Mouse (Mus musculus) embryo, embryonic 11 days (tissue): ENCODE results near the gene Ctrc.

Experiments used
- DNase-seq: peaks from one replicate; pipeline ENCODE4 v3.0.0-alpha.2; 2015

The Ctrc gene

DNA sequence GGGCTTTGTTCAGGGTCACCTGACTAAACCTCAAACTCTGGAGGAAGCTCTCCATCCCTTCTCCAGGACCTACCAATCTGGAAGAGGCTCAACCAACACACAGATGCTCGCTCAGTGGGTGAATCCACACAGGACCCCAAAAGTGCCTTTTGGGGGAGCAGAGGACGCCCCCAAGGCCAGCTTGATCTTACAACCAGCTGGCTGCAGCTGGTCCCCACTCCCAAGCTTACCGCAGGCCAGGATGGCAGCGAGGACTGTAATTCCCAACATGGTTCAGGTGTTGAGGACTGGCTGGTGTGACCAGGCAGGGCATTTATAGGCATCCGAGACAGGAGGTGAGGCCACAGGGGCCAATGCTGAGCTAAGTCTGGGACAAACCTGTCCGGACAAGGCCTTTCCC, at the start of gene Ctrc:
Gene Ctrc, minus strand, starts transcription at position 361 of the 400 bp plus-strand sequence.
- DNase-seq: no peak

DNA sequence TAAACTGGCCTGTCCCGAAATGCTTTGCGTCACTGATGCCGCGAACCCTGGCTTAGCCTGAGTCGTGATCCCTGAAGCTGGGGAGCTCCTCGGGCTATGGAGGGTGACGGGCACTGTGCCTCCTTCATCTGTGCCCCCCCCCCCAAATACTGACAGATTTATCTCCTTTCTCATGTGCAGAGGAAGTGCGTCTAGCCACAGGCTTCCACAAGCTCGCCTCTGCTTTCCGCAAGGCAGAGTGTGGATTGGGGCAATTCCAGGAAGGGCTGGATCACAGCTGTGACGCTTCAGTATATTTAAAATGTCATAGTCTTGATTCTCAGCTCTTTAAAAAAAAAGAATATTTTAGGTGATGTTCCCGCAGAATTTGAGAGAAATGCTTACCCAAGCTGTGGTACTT, 49.6 kb upstream of the Ctrc start:
- DNase-seq: no peak

DNA sequence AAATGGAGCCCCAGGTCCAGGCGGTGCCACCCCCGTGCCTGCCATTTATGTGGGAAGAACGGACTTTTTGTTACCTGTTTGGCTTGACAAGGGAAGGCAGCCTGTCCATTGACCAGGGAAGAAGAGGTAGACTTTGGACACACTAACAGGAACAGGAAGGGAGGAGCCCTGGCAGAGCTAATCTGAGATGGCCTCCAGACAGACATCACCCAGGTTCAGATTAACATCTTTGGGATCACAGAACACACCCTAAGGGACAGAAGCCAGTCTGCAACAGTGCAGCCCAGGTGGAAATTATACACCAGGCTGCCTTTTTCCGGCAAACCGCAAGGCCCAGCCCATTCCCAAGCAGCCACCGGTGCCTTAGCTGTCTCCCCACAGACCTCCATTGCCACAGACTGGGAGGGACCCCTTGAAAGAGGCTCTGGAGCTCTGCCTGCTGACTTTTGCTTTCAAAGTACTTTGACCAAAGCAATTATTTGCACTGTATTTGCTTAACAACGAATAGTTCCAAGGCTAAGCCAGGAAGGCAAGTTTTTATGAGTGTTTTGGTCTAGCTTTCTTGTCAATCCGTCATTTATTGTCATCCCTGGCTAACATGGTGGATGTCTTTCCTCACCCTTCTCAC, 47.1 kb upstream of the Ctrc start:
- no peak for DNase-seq

DNA sequence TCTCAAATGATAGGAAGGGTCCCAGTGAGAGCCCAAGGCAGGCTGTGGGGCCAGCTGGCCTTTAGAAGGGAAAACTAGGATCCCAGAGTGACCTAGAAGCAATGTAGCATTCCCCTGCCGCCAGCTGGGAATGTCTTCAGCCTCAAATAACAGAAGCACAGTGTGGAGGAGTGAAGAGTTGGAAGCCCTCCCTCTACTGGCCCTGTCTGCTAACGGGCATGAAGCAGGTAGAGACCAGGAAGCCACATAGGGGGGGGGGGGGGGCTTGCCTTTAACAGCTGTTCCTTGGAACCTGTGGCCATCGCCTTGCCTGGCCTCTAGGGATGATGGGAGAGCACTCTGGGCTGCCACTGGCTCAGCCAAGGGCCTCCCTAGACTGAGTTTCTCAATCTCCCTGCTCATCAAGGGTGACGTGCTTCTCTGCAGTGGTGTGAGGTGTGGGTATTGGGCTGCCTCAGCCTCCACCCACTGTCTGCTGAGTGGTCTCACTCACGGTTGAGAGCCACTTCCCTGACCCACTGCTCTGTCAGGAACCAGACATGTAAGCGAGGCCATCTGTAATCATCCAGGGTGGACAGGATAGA, 40.3 kb upstream of the Ctrc start:
- DNase-seq: no peak

DNA sequence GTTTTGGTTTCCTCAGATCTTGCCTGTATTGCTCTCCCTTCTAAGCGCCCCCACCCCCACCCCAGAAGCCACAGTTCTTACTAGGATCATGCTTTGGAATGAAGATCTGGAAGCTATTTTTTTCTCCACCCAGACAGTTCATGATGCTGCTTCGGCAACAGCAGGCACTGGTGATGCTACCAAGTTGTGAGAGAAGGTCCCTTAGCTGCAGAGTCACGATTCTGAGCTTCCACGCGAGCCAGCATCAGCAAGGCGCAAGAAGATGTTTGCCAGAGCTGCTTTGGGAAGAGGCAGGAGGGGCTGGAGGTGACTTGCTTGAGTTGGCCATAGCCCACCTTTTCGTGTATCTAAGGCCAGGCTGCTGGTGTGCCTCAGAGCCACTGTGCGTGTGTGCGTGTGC, 39.3 kb upstream of the Ctrc start:
- DNase-seq: no peak

DNA sequence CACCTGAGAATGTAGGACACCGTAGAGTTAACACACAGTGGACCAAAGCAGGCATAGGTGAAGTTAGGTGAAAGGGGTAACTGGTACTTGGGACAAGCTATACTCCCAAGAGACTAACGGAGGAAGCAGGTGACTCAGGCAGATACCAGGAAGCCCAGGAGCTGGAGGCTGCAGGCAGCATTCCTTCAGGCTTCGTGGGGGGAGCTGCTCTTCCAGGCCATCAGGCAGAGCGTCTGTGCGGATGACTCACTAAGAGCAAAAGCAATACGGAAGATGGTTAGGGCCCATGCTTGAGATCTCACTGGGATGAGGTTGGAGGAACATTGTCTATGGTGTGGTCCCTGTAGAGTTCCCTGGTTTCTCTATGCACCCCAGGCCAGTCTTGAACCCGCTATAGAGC, 36.7 kb upstream of the Ctrc start:
- DNase-seq: no peak

DNA sequence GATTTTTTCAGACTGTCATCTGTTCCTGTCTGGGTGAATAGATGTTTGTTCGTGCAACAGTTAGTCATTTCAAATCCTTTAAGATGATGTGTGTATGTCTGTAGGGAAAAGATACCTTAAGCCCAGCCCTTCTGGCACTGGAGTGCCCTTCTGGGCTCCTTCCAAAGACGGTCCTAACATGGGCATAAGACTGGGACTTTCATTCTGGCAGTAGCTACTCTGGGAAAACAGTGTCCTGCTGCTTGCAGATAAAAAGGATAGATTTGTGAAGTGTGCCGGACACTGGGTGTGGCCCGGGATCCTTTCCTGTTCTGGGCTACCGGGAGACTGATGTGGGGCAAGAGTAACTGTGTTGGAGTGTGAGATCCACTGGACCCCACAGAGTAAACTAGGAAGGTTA, 35.8 kb upstream of the Ctrc start:
- DNase-seq: no peak

DNA sequence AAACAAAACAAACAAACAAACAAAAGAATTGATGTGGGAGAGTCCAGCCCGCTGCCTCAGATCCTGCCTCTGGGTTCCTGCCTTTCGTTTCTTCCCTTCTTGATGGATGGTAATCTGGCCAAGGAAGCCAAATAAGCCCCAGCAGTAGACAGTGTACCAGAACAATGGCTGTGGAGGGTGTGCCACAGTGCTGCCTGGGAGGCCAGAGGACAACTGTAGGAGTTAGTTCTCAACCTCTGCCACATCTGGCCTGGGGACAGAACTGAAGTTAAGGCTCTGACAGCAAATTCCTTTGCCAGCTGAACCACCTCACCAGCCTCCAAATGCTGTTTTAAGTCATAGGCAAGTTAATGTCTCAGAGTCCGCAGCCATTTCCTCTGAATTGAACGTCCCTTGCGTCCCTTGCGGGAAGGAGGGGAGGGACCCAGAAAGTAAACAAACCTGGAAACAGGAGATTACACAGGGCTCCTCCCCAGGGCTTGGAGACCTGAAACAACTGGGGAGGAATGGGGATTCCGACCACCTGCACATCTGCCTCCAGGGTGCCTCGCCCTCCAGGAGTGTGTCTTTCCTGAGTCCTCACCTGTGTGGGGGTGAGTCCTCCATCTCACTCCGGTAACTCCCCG, 35.2 kb upstream of the Ctrc start:
- no peak for DNase-seq

DNA sequence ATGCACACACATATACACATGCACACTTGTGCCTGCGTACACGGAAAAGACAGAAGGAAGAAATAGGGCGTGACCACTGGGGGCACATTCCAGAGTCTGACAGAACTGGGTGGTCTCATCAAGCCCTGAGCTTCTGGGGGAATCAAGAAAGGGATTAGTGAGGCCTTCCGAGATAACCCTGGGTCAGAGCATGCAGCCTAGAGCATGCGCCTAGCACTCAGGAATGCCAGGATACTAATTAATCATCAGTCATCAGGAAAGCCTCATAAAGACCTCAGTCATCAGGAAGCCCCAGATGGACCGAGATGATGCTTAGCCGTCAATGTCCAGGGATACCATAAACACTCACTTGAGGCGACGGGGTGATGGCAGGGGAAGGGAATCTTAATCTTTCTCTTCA, 33.7 kb upstream of the Ctrc start:
- no peak for DNase-seq

DNA sequence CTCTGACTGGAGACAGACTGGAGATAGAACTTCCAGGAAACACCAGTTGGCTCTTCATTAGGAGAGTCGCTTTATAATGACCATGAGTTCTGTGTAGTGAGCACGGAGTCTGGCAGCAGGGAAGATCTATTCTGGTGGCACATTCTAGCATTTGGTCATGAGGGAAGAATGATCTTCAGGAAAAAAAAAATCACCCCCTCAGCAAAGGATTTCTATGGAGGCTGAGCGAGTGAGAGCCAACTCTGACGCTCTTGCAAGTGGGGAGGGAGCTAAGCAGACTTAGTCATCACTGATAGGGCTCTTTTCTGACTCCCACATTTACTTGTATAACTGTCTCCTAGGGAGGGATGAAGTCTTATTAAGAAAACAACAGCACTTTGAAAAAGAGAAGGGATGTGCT, 32.9 kb upstream of the Ctrc start:
- DNase-seq: no peak

DNA sequence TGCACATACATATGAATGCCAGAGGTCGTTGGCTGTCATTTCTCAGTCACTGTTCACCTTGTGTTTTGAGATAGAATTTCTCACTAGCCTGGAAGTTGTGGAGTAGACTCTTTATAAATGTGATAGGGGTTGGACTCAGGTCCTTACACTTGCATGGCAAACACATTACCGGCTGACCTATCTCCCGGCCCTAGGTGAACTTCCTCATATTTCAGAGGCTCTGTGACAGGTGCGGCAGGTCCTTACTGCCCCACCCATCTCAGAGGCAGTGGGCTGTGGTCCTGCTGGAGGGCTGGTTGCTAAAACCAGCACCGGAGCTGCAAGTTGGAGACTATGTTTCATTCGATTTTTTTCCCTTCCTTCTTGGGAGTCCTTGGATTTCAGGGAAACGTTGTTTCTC, 32.5 kb upstream of the Ctrc start:
- no peak for DNase-seq

DNA sequence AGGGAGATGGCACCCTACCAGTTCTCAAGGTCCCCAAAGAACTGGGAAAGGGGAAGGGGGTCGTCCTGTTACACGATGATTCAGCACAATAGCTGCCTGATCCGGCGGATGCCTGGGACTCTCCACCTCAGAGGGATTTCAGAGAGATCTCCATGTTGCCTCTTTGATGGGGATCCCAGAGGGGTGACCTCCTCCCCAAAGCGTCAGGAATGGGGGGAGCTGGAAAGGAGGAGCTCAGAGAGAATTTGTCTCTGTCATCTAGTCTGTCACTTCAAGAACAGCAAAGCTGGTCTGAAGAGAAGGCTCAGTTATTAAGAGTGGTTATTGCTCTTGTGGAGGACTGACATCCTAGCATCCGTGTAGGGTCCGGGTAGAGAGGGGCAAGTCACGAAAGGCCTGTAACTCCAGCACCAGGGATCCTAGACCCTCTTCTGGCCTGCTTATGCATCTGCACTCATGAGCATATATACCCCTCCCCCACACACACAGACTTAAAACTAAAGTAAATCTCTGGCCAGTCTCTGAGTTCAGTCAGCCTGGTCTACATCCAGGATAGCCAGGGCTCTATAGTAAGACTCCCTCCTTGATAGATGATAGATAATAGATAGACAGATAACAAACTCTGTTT, 29.4 kb upstream of the Ctrc start:
- peak; percentile 47 for DNase-seq

DNA sequence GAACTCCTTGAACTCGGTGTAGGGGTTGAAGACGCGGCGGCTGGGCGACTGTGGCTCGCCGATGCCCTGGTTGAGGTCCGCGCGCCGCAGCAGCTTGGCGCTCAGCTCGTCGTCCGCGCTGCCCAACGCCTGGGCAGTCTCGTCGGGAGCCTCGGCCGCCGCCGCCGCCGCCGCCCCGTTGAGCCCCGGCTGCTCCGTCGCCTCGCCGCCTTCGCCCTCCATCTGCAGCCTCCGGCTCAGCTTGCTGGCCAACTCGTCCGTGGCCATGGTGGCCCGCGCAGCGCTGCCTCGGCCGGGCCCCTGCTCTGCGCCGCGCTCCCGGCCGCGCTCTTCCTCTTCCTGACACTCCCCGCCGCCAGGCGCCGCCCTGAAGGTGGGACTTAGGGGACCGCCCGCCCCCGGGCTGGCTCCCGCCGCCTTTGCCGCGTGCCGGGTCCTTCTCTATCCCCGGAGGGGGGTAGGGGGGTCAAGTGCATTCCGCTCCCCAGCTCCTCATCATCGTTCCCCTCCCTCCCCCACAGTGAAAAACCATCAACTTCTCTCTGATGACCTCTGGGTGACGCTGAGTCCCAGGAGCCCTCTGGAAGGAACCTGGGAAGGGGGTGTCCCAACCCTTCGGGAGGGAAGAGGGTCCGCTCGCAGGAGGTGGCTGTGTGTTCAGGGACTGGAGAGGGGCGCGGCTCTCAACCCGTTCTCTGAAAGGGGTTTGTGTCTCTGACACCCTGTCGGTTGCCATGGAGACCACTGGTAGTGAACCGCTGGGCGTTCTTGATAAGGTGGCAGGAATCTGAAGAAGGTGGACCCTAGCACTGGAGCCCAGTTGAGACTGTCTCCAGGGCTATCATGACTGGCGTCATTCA, 28.7 kb upstream of the Ctrc start, which contains the start of gene Efhd2:
Gene Efhd2, minus strand, starts transcription at position 320 of the 860 bp plus-strand sequence.
- DNase-seq: peak; percentile 92

DNA sequence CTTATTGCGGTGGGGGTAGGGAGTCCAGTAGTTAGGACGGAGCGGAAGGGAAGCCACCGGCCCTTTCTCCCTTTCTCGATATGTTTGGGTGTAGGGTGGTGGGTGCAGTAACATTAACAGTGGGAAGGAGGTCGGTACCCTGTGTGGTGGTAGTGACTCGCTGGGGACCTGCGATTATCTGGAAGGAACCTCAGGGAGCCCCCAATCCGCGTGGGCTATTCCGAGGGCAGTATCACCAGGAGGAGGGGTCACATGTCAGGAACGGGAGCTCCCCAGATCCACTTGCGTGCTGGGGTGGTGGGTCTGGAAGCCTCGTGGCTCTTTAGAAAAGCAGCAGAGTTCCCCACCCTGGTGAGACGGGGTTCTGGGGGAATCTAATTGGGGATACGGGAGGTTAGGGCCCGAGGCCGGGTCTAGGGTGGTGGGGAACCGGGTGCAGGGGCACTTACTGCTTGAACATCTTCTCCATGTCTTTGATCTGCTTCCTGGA, 28.0 kb upstream of the Ctrc start:
- DNase-seq: peak; percentile 26

DNA sequence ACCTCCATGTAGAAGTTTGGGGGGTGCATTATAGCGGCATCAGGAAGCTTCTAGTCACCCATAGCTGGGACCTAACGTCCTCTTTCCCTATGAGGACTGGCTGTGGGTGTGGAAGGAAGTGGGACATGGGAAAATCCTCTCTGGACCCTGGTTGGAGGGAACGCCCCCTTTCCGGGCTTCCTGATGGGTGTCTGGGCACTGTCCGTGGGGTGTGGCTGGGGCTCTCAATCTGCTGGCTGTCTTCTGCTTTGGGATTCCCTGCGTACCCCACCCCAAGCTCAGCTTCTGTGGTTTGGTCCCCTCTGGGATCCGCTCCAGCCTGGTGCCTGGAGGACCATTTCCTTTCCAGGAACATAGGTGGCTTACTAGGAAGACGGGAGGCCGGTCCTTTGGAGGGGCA, 26.8 kb upstream of the Ctrc start:
- no peak for DNase-seq

DNA sequence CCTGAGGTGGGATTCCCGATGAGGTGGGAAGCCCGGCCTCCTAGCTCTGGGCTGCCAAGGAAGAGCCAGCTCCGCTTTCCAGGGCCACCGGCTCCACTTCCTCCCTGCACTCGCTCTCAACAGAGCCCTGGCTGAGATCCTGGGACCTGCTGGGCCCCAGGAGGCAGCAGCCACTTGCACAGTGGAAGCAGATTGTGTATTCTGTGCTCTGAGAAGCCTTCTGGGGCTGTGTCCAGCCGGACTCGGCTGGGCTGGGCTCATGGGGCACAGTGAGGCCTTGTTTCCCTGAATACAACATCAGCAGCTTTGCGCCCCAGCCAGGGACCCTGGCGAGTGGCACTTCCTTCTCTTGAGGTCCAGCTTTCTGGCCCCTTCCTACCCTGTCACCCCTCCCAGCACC, 25.8 kb upstream of the Ctrc start:
- DNase-seq: no peak

DNA sequence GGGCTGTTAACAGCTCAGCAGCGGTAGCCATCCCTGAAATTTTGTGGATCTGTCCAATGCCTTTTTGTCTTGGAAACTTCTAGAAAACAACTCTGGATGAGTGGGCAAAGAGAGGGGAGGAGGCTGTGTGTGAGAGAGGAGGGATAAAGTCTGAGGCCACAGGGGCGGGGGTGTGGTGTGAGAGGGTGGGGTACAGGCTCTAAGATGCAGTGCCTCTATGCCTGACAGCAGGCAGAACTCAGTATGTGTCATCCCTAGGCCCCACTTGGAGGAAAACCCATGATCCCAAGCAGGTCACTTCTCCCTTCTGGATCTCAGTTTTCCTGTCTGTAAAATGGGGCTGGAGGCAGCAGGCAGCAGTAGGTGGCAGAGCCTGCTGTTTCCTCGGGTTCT, 25.2 kb upstream of the Ctrc start:
- DNase-seq: no peak

DNA sequence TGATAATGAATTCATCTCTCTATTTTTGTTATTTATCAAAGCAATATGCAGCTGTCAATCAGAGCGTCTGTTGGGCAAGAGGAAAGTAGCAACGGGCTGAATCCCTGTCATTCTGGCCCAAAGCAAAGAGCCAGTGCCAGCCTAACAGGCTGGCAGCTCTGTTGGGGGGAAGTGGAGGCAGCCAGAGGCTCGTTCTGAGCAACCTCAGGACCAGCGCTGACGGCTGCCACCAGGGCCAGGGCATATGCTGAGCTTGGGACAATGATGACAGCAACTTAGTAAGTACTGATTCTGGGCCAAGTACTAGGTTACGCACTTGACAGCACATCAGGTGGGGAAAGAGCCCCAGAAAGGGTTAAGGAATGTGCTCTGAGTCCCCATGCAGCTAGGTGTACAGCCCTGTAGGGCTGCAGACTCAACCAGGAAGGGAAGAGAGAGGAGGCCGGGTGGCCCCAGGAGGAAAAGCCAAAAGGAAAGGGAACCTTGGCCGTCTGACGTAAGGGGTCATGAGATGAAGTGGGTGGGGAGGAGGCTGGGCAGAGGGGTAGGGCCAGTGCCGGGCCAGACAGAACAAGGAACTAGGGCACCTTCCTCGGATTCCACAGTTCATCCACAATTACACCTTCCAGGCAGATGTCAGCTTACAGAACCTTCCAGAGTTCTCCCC, 24.6 kb upstream of the Ctrc start:
- no peak for DNase-seq

DNA sequence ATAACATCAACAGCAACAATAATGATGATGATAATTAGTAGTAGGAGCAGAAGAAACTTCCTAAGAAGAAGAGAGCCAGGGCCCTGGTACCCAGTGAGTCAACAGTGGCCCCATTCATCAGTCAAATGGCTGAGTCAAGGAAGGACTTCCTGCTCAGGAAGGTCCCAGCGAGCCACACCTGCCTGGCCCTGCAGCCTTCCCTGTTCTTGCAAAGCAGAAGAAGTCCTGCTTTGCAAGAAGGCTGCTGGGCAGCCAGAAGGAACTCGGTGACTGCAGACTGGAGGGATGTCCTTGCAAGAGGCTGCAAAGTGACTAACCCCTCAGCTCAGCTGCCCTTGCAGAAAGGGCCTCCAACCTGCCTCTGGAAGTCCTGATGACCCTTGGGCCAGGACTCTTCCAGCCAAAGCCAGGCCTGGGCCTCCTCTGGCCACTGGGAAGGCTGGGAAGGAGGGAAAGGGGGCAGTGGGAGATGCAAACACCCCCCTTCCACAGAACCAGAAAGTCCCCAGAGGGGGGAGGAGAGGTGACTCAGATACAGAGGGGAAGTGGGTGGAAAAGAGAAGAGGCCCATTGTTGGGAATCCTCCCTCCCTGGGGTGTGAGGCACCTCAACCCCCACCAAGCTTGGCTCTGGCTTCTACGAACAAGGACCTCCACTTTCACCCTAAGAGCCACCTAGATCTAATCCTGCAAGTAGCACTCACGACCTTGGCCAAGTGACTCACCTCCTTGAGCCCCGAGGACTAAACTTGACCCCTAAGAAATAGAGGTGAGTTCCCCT, 23.5 kb upstream of the Ctrc start:
- no peak for DNase-seq

DNA sequence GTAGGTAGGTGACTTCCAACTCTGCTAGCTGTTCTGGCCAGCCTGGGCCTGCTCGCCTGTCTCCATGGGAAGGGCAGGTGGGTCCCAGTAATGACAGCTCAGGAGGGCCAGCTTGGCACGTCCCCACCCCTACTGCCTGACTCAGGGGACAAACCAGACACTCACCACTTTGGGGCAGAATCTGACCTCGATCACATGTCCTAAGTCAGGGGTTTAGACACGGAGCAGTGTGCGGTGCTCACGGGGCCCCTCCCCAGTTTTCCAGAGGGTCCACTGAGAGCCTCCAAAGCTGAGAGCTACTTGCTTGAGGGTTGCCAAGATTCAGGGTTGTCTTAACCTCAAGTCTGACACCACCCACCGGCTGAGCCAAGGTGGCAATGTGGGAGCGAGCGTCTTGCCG, 21.9 kb upstream of the Ctrc start:
- no peak for DNase-seq

DNA sequence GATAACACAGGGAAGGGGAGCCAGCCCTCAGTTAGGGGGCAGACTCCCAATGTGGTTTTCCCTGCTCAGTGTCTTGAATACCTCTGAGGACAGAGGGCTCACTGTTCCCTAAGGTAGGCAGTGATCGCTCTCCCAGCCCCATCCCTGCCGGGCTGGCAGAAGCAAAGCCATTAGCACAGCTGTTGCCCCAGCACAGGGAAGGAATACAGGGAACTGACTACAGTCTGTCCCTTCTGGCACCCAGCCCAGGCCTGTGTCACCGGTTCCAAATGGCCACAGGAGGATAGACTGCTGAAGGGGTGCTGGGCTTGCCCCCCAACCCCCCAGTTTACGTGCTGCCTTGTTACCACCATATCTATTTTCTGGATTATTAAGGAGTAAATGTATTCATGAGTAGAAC, 21.3 kb upstream of the Ctrc start:
- no peak for DNase-seq
